Mouse (Mus musculus): Measurements from ENCODE around the gene Rsl24d1.

GRCm38 (mm10) chr9:73072426-73072825 is 40.8 kb upstream of the Rsl24d1 start:
- TF ChIP-seq CTCF (IDR thresholded peaks at IDR 0.05; ENCODE audit: insufficient read depth, low read depth, low read length), result no peak
- TF ChIP-seq POLR2A (IDR thresholded peaks at IDR 0.05; ENCODE audit: insufficient read depth, low read depth, low read length), result no peak

Measured in olfactory bulb, adult 2 months (tissue).